Mouse (Mus musculus) limb, embryonic 12.5 days (tissue): ENCODE results near the gene Kcna7. TPM values are rescaled to one million over a fixed set of nuclear protein-coding genes. Genes with fewer than 3 reads are reported as not detected.

Experiments
- ATAC-seq: fragments of 200-750 bp; cut with Nextera tagmentation; 2 replicates; pipeline ENCODE4 v1.8.0; 2017; ENCODE audit warnings: low read depth, moderate TSS enrichment; ENCODE audit not compliant: insufficient number of reproducible peaks, insufficient read depth, low FRiP score, low TSS enrichment
- H3K27ac ChIP-seq: fragments of 300-500 bp; sonication (generic); 2 replicates; pipeline ENCODE4 v1.5.1; 2016; ENCODE audit warnings: mild to moderate bottlenecking, moderate library complexity
- H3K27me3 ChIP-seq: fragments of 300-500 bp; sonication (generic); 2 replicates; pipeline ENCODE4 v1.6.1; 2016; ENCODE audit warnings: mild to moderate bottlenecking, moderate library complexity
- H3K36me3 ChIP-seq: fragments of 300-500 bp; sonication (generic); 2 replicates; pipeline ENCODE4 v1.6.1; 2016; ENCODE audit warnings: mild to moderate bottlenecking, moderate library complexity
- H3K4me1 ChIP-seq: fragments of 300-500 bp; sonication (generic); replicated peaks from 2 replicates; pipeline ENCODE4 v1.6.1; 2016
- H3K4me2 ChIP-seq: fragments of 300-500 bp; sonication (generic); 2 replicates; pipeline ENCODE4 v1.6.1; 2016; ENCODE audit warnings: mild to moderate bottlenecking, moderate library complexity
- H3K4me3 ChIP-seq: fragments of 300-500 bp; sonication (generic); replicated peaks from 2 replicates; pipeline ENCODE4 v1.5.1; 2016; ENCODE audit warnings: mild to moderate bottlenecking
- H3K9ac ChIP-seq: fragments of 300-500 bp; sonication (generic); replicated peaks from 2 replicates; pipeline ENCODE4 v1.6.1; 2016; ENCODE audit warnings: mild to moderate bottlenecking, moderate library complexity
- H3K9me3 ChIP-seq: fragments of 300-500 bp; sonication (generic); 2 replicates; pipeline ENCODE4 v1.6.1; 2016; ENCODE audit warnings: mild to moderate bottlenecking, moderate library complexity
- WGBS: fragments of 180-500 bp; shearing (Covaris S2); methylation state at CpG from one replicate; pipeline ENCODE4 v1.1.7; 2016; 5-methylcytosine and 5-hydroxymethylcytosine counted together
- polyA plus RNA-seq: library from polyadenylated mRNA; unstranded; fragments of >200 nt; fragmentation: Nextera tagmentation; extraction: Ambion mirVana; gene quantifications from 2 replicates; pipeline ENCODE4 v1.2.1, GENCODE M21; 2016

The Kcna7 gene
- polyA plus RNA-seq, 1 experiment from 2014 or later: 0.18 TPM

DNA sequence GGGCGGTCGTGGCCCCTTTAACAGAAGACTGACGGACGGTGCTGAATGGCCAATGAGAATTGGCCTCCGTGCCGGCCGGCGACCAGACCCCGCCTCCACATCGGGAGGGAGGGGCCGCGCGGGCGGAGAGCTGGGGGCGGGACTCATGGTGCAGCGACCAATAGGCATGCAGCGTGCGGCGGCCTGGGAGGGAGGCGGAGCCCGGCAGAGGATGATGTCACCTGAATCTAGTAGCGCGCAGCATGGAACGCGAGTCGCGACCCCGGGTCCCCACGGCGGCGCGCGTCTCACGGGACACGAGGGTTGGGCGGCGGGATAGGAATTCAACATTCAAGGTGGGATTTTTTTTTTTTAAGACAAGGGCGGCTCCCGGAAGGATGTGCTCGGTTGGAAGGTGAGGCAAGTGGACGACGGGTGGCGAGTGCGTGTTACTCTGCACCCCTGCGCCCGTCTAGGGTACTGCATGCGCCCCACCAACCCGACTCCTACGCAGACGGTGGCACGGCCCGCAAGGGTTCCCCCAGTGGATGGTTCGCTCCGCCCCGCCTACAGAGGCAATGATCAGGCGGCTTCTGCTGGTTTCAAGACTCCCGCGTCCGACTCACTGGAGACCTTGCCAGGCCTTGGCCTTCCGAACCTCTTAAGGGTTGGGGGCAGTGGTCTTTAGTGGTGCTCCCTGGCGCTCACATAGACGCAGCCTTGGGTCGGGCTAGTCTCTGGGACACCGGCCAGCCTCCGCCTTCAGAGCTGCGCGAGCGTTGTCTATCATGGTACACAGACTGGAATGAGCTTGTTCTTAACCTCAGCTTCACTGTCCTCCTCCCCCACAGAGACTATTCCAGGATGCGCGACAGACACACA, 38.2 kb upstream of the Kcna7 start:
- Histone ChIP-seq H3K36me3 (peaks cover 3% of the 10 kb centered on the region; the same call in 1 of the 2 replicates), H3K9ac (peak overlapping the region; percentile 74), H3K27ac (no peak overlapping the region), H3K4me2 (peak overlapping the region; percentile 95), H3K4me1 (peaks cover 30% of the 10 kb centered on the region), H3K27me3 (peaks cover 73% of the 10 kb centered on the region), H3K4me3 (peak overlapping the region; percentile 66), H3K9me3 (no peaks in the 10 kb centered on the region)
- WGBS: 2% methylated on average over 69 of the region's 70 CpGs
- ATAC-seq: peak; percentile 75

DNA sequence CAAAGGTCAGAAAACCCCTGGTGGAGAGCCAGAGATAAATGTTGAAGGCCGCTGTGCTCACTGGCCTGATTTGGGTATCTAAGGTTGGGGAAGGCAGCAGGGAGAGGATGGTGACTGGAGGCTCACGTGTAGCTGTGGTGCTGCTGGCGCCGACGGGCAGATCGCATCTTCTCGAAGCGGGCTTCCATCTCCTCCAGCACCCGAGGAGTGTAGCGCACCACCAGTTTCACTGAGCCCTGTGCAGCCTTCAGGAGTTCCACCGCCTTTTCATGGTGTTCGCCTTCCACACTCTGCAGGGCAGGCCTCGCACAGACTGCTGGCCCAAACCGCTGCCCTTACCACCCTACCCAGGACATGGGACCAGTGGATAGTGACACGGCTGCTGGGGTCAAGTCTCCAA, 37.3 kb upstream of the Kcna7 start:
- Histone ChIP-seq H3K4me1 (peaks cover 27% of the 10 kb centered on the region), H3K36me3 (peaks cover 12% of the 10 kb centered on the region), H3K27ac (no peak overlapping the region), H3K4me2 (peak overlapping the region; percentile 95), H3K9me3 (no peaks in the 10 kb centered on the region), H3K27me3 (peaks cover 64% of the 10 kb centered on the region), H3K4me3 (peak overlapping the region; percentile 66; the same call in 1 of the 2 replicates), H3K9ac (no peak overlapping the region)
- no peak for ATAC-seq
- 79% methylated on average over 15 of the region's 15 CpGs for WGBS

DNA sequence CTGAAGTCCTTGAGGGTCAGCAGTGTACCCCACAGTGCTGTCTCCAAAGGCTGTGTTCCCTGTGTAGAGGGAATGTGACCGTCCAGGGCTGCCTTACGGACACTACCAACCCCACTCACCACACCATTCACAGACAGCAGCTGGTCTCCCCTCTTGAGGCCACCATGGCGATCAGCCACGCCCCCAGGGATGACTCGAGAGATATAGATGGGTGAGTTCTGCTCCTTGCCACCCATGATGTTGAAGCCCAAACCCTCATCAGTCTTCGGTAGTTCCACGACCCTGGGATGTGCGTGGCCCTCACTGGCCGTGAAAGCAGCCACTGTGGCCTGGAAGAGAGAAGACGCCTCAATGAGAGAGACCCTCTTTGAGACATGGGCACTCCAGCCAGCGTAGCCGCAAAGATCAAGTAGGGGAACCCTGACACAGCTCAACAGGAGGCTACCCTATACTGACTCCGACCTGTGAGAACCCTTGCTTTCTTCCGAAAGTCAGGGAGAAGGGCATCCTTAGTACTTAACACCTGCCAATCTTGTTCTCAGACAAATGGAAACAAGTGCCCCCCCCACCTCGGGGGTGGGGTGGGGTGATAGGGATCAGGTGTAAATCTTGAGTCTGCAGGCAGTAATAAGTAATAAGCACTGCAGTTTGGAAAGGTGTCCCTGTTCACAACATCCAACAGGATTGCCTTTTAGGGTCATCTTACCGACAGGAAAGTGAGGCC, 36.3 kb upstream of the Kcna7 start:
- H3K27me3 ChIP-seq: peaks cover 54% of the 10 kb centered on the region
- no peak overlapping the region for H3K27ac ChIP-seq
- no peaks in the 10 kb centered on the region for H3K9me3 ChIP-seq
- H3K36me3 ChIP-seq: peaks cover 22% of the 10 kb centered on the region
- peak overlapping the region; percentile 53 for H3K4me3 ChIP-seq
- H3K4me1 ChIP-seq: peaks cover 27% of the 10 kb centered on the region
- H3K9ac ChIP-seq: no peak overlapping the region
- no peak overlapping the region for H3K4me2 ChIP-seq
- ATAC-seq: no peak
- WGBS: 72% methylated on average over 16 of the region's 16 CpGs

DNA sequence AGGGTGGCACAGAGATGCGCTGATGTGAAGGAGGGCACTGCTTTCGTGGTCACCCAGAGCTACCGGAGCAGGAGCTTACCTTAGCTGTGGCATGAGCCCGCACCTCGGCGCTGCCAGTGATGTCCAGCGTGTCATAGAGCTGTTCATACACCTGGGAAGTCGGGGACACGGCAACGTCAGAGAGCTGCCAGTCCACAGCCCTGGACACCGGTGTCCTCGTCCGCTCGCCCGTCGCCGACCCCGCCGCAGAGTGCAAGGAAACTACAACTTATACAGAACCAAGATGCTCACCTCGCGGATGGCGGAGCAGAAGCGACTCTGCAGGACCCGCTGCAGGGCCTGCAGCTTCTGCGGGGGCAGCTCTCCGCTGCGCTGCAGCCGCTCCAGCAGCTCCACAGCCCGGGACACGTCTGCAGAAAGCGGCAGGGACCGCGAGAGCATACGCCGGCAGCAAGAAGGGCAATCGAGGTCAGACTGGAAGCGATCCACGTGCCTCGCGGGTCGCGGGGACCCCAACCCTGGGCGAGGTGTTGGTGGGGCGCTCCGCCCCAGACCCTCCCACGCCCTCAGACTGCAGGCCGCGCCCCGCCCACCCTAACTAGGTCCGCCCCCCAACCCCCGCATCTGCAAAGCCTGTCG, 35.5 kb upstream of the Kcna7 start:
- H3K9me3 ChIP-seq: no peaks in the 10 kb centered on the region
- 7% methylated on average over 52 of the region's 52 CpGs for WGBS
- H3K27ac ChIP-seq: no peak overlapping the region
- peaks cover 27% of the 10 kb centered on the region for H3K4me1 ChIP-seq
- peak overlapping the region; percentile 53 for H3K4me3 ChIP-seq
- 0 out of 2 replicates have a peak, but pooled peaks have one; percentile 2 for ATAC-seq
- H3K9ac ChIP-seq: peak overlapping the region; percentile 48
- H3K27me3 ChIP-seq: peaks cover 47% of the 10 kb centered on the region
- H3K36me3 ChIP-seq: peaks cover 28% of the 10 kb centered on the region
- H3K4me2 ChIP-seq: peak overlapping the region; percentile 86

DNA sequence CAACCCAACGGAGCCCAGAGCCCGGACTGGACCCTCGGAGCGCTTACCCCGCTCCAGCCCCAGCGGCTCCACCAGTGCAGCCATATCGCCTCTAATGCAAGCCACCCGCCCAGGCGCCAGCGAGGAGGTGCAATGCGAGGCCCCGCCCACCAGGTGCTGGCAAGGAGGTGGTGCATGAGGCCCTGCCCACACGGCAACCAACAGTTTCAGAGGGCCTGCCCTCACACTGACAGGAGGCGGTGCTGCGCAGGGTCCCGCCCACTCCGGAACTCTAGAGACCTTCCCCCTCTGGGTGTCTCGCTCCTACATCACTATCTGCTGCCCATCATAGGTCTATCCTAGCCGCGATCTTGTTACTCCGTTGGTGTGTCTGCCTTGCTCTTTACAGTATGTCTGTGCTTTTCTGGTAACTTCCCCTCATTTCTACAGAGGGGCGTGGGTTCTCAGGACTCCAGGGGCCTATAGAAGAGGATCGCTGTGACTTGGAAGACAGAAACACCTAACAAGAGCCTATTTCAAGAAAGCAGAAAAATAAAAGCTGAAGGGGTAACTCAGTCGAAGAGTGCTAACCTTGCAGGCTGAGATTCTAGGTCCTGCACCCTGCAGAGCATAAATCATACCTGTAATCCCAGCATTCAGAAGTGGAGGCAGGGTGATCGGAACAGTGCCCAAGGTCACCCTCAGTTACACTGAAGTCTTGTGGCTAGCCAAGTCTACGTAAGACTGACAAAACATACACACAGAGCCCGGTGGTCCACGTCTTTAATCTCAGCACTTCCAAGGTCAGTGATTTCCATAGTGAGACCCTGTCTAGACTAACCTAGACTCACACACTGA, 34.8 kb upstream of the Kcna7 start, which contains the start of gene Lin7b:
Gene Lin7b, minus strand, starts transcription at position 109 of the 837 bp plus-strand sequence.
- ATAC-seq: peak; percentile 29
- Histone ChIP-seq H3K36me3 (peaks cover 34% of the 10 kb centered on the region), H3K9me3 (no peaks in the 10 kb centered on the region), H3K4me2 (peak within 1 kb of the TSS; percentile 86), H3K4me1 (peaks cover 25% of the 10 kb centered on the region), H3K27ac (no peak within 1 kb of the TSS), H3K27me3 (peaks cover 39% of the 10 kb centered on the region), H3K9ac (peak within 1 kb of the TSS; percentile 48), H3K4me3 (peak within 1 kb of the TSS; percentile 53)
- whole genome bisulfite sequencing: 12% methylated on average over 28 of the region's 28 CpGs

DNA sequence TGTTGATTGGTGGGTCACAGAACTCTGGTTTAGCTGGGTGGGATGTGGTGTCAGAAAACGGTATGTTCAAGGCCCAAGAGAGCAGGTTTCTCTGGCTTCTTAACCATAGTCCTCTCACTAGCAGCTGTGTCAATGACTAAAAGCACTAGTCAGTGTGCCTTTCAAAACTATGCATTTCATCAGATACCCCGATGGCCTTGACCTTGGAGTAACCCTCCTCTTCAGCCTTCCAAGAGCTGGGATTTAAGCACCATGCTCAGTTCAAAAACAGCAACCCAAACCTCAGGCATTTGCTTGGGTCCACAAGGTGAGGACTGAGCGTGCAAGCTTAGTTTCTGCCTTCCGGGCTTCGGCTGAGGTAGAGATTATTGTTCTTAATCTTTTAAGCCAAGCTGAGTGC, 33.1 kb upstream of the Kcna7 start:
- H3K27me3 ChIP-seq: peaks cover 31% of the 10 kb centered on the region
- no peak overlapping the region for H3K9ac ChIP-seq
- no peak overlapping the region for H3K27ac ChIP-seq
- 84% methylated on average over 5 of the region's 5 CpGs for WGBS
- no peak for ATAC-seq
- peaks cover 51% of the 10 kb centered on the region for H3K36me3 ChIP-seq
- no peaks in the 10 kb centered on the region for H3K9me3 ChIP-seq
- peaks cover 18% of the 10 kb centered on the region for H3K4me1 ChIP-seq
- H3K4me3 ChIP-seq: no peak overlapping the region
- no peak overlapping the region for H3K4me2 ChIP-seq

DNA sequence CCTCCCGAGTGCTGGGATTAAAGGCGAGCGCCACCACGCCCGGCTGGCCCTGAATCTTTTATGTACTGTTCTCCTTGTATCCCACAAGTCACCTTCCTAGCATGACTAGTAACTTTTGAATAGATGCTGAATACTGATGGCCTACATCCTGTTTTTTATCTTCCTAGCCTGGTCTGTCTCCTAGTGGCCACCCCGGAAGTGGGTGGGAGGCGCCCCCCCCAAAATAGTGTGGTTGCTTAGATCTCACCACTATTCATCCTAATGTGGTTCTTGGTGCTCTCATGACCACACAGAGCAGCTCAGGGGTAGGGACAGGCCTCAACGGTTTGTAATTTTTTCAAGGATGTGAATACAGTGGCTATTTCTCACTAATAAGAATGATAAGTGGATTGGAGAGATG, 30.8 kb upstream of the Kcna7 start:
- H3K4me3 ChIP-seq: no peak overlapping the region
- peaks cover 12% of the 10 kb centered on the region for H3K27me3 ChIP-seq
- peaks cover 12% of the 10 kb centered on the region for H3K4me1 ChIP-seq
- H3K9me3 ChIP-seq: no peaks in the 10 kb centered on the region
- no peak overlapping the region for H3K4me2 ChIP-seq
- peaks cover 73% of the 10 kb centered on the region for H3K36me3 ChIP-seq
- ATAC-seq: no peak
- H3K9ac ChIP-seq: no peak overlapping the region
- no peak overlapping the region for H3K27ac ChIP-seq
- WGBS: 95% methylated on average over 8 of the region's 8 CpGs

DNA sequence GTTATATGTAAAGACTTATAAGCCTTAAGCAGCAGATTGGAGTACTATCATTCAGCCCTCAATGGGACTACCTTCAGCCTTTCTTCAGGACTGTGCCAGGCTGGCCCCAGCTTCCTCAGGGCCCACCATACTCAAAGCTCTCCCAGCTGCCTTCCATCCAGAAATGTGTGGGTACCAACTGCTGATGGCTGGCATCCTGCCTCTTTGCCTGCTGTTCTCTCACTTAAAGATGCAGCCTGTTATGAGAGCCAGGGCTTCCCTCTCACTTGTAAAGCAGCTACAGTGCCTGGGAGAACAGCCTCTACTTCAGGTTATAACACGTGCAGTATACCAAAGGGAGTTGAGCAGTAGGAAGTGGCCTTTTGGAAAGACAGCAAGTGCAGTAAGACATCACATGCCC, 29.4 kb upstream of the Kcna7 start:
- WGBS: 79% methylated on average over 1 of the region's 1 CpGs
- H3K36me3 ChIP-seq: peaks cover 87% of the 10 kb centered on the region
- ATAC-seq: no peak
- no peaks in the 10 kb centered on the region for H3K27me3 ChIP-seq
- H3K4me1 ChIP-seq: peaks cover under 1% of the 10 kb centered on the region; the same call in 1 of the 2 replicates
- H3K9me3 ChIP-seq: no peaks in the 10 kb centered on the region
- no peak overlapping the region for H3K4me3 ChIP-seq
- no peak overlapping the region for H3K9ac ChIP-seq
- no peak overlapping the region for H3K27ac ChIP-seq
- H3K4me2 ChIP-seq: no peak overlapping the region

DNA sequence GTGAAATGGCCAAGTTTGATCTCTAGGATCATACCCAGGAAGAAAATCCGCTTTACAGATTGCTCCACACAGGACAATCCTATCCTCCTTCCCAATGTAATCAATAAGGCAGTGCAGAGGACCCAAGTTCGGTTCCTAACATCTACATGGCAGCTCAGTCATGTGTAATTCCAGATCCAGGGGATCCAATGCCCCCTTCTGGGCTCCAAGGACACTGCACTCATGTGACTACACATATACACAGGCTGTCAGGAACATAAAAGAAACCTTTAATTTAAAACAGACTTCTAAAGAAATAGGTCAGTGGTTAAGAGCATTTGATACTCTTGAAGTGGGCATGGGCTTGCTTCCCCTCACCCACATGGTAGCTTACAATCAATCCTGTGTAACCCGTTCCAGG, 19.4 kb upstream of the Kcna7 start:
- ATAC-seq: no peak
- no peak overlapping the region for H3K27ac ChIP-seq
- no peaks in the 10 kb centered on the region for H3K4me1 ChIP-seq
- no peaks in the 10 kb centered on the region for H3K9me3 ChIP-seq
- H3K4me2 ChIP-seq: no peak overlapping the region
- no peaks in the 10 kb centered on the region for H3K27me3 ChIP-seq
- peaks cover 99% of the 10 kb centered on the region for H3K36me3 ChIP-seq
- 82% methylated on average over 3 of the region's 3 CpGs for WGBS
- no peak overlapping the region for H3K9ac ChIP-seq
- no peak overlapping the region for H3K4me3 ChIP-seq

DNA sequence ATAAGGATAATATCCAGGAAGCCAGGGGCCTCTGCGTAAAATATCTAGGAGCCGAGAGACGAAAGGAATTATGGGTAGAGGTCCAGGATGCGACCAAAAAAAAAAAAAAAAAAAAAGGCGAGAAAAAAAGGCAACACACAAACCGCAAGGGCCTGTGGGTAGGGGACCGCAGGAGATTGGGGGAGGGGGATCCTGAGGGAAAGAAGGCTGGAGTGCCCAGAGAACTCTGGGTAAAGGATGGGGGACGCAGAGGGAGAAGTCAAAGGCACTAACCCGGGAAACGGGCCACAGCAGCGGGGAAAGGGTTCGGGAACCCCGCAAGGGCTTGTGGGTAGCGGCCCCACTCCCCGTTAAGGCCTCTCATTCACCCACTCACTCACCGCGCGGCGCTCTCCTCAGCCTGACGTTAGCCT, 10.3 kb upstream of the Kcna7 start:
- Histone ChIP-seq H3K9me3 (no peaks in the 10 kb centered on the region), H3K27me3 (no peaks in the 10 kb centered on the region), H3K36me3 (peaks cover 37% of the 10 kb centered on the region), H3K4me3 (peak overlapping the region; percentile 86), H3K27ac (peak overlapping the region; percentile 100), H3K9ac (peak overlapping the region; percentile 96), H3K4me1 (peaks cover 16% of the 10 kb centered on the region), H3K4me2 (peak overlapping the region; percentile 98)
- WGBS: under 1% methylated on average over 20 of the region's 20 CpGs
- peak; percentile 67 for ATAC-seq
